Mouse (Mus musculus): ENCODE measurements around the gene Inka2. TPM values are rescaled to one million over a fixed set of nuclear protein-coding genes. Genes with fewer than 3 reads are reported as not detected.

Inka2 gene
- total and polyA plus RNA-seq, 3 experiments: 1.0 to 3.1 (median 2.5) TPM

GRCm38 (mm10) chr3:105737666-105738065 is 33.3 kb downstream of the Inka2 start:
- no peaks in the 10 kb centered on the region for H3K27me3 ChIP-seq (replicated peaks)
- H3K9me3 ChIP-seq (replicated peaks; ENCODE audit: low read length): no peaks in the 10 kb centered on the region
- no peak overlapping the region for H3K9ac ChIP-seq (ENCODE audit: insufficient read depth, low read depth)
- peaks cover 28 to 77% of the 10 kb centered on the region in 2 experiments for H3K36me3 ChIP-seq (replicated peaks in 1 of 2; ENCODE audit: control insufficient read depth in 1 of 2, insufficient read depth in 1 of 2, low read length in 1 of 2)
- TF ChIP-seq NELFE (IDR thresholded peaks at IDR 0.05; ENCODE audit: low read depth, low read length) (no peak), MYC (IDR thresholded peaks at IDR 0.05; ENCODE audit: low read depth, low read length) (no peak), GABPA (IDR thresholded peaks at IDR 0.05; ENCODE audit: insufficient replicate concordance, low read depth, low read length) (no peak), POLR2AphosphoS2 (IDR thresholded peaks at IDR 0.05; ENCODE audit: low read depth, low read length) (no peak), ETS1 (conservative IDR thresholded peaks at IDR 0.05; ENCODE audit: low read depth, low read length) (no peak), MEF2A (IDR thresholded peaks at IDR 0.05; ENCODE audit: borderline replicate concordance, low read depth, low read length) (no peak), PAX5 (IDR thresholded peaks at IDR 0.05; ENCODE audit: low read length) (no peak), CTCF (conservative IDR thresholded peaks at IDR 0.05 in 1 of 2, IDR thresholded peaks at IDR 0.05 in 1 of 2; ENCODE audit: low read depth in 2 of 2, low read length in 2 of 2) (no peak), SMC3 (IDR thresholded peaks at IDR 0.05; ENCODE audit: low read depth, low read length) (no peak), JUND (conservative IDR thresholded peaks at IDR 0.05; ENCODE audit: low read depth, low read length) (no peak), UBTF (IDR thresholded peaks at IDR 0.05; ENCODE audit: low read depth, low read length) (no peak), IRF4 (IDR thresholded peaks at IDR 0.05; ENCODE audit: low read depth, low read length) (no peak), TBP (conservative IDR thresholded peaks at IDR 0.05; ENCODE audit: low read depth, low read length) (no peak), JUN (IDR thresholded peaks at IDR 0.05; ENCODE audit: insufficient read depth, low read depth, low read length) (no peak), E2F4 (IDR thresholded peaks at IDR 0.05; ENCODE audit: insufficient replicate concordance, low read depth, low read length) (no peak)
- dilution Hi-C loops (cut with MboI; ENCODE audit: extremely low pct_ligation_motif_present, extremely low pct_unique_long_range_greater_than_20kb, low sequenced_read_pairs): no loop called here
- H3K4me1 ChIP-seq (ENCODE audit: control insufficient read depth in 1 of 2, insufficient read depth in 2 of 2): no peaks in the 10 kb centered on the region
- in situ Hi-C loops (cut with MboI; ENCODE audit: low pct_ligation_motif_present, low pct_unique_long_range_greater_than_20kb, low sequenced_read_pairs): no loop called here
- H3K4me3 ChIP-seq (replicated peaks in 1 of 3; ENCODE audit: low read depth in 2 of 3, low read length in 2 of 3, poor library complexity in 1 of 3): no peak overlapping the region
- H3K27ac ChIP-seq (ENCODE audit: insufficient read depth, low read depth): no peak overlapping the region
- peaks cover 8% of the 10 kb centered on the region; the same call in 1 of the 2 replicates for H3K79me2 ChIP-seq (replicated peaks; ENCODE audit: control insufficient read depth, extremely low read depth, insufficient read depth, poor library complexity, severe bottlenecking)
- H3K4me2 ChIP-seq (ENCODE audit: insufficient read depth, low read depth, poor library complexity, severe bottlenecking): no peak overlapping the region
- DNase-seq (ENCODE audit: extremely low read depth): no peak

- no peak for DNase-seq (ENCODE audit: extremely low read depth)
- H3K4me1 ChIP-seq (ENCODE audit: control insufficient read depth in 1 of 2, insufficient read depth in 2 of 2): no peaks in the 10 kb centered on the region
- no peaks in the 10 kb centered on the region for H3K27me3 ChIP-seq (replicated peaks)
- no peaks in the 10 kb centered on the region for H3K9me3 ChIP-seq (replicated peaks; ENCODE audit: low read length)
- peaks cover 32% of the 10 kb centered on the region for H3K79me2 ChIP-seq (replicated peaks; ENCODE audit: control insufficient read depth, extremely low read depth, insufficient read depth, poor library complexity, severe bottlenecking)
- dilution Hi-C loops (cut with MboI; ENCODE audit: extremely low pct_ligation_motif_present, extremely low pct_unique_long_range_greater_than_20kb, low sequenced_read_pairs): no loop called here
- no peak overlapping the region for H3K27ac ChIP-seq (ENCODE audit: insufficient read depth, low read depth)
- H3K4me2 ChIP-seq (ENCODE audit: insufficient read depth, low read depth, poor library complexity, severe bottlenecking): no peak overlapping the region
- no peak overlapping the region for H3K4me3 ChIP-seq (replicated peaks in 1 of 3; ENCODE audit: low read depth in 2 of 3, low read length in 2 of 3, poor library complexity in 1 of 3)
- peaks cover 7 to 44% of the 10 kb centered on the region in 2 experiments for H3K36me3 ChIP-seq (replicated peaks in 1 of 2; ENCODE audit: control insufficient read depth in 1 of 2, insufficient read depth in 1 of 2, low read length in 1 of 2)
- TF ChIP-seq CTCF (conservative IDR thresholded peaks at IDR 0.05 in 1 of 2, IDR thresholded peaks at IDR 0.05 in 1 of 2; ENCODE audit: low read depth in 2 of 2, low read length in 2 of 2) (no peak), ZMIZ1 (IDR thresholded peaks at IDR 0.05; ENCODE audit: low read depth, low read length) (no peak), SMC3 (IDR thresholded peaks at IDR 0.05; ENCODE audit: low read depth, low read length) (no peak)
- in situ Hi-C loops (cut with MboI; ENCODE audit: low pct_ligation_motif_present, low pct_unique_long_range_greater_than_20kb, low sequenced_read_pairs): no loop called here
- no peak overlapping the region for H3K9ac ChIP-seq (ENCODE audit: insufficient read depth, low read depth)
Measured at GRCm38 (mm10) chr3:105746542-105746941, 42.1 kb downstream of the Inka2 start.
